Mouse (Mus musculus) forebrain, embryonic 12.5 days (tissue): Measurements from ENCODE around the gene Des. TPM values are rescaled to one million over a fixed set of nuclear protein-coding genes. Genes with fewer than 3 reads are reported as not detected.
A peak's percentile ranks its signal among the peaks of the same experiment; 100 is the strongest.

Experiments
- ATAC-seq: fragments of 200-750 bp; cut with Nextera tagmentation; 2 replicates; pipeline ENCODE4 v1.8.0; 2017; ENCODE audit warnings: moderate TSS enrichment; ENCODE audit not compliant: low FRiP score
- H3K27ac ChIP-seq: fragments of 300-500 bp; sonication (generic); 2 replicates; pipeline ENCODE4 v1.5.1; 2016; ENCODE audit warnings: mild to moderate bottlenecking
- H3K27me3 ChIP-seq: fragments of 300-500 bp; sonication (generic); 2 replicates; pipeline ENCODE4 v1.6.1; 2016; ENCODE audit warnings: mild to moderate bottlenecking
- H3K36me3 ChIP-seq: fragments of 300-500 bp; sonication (generic); replicated peaks from 2 replicates; pipeline ENCODE4 v1.6.1; 2016; ENCODE audit warnings: mild to moderate bottlenecking
- H3K4me1 ChIP-seq: fragments of 300-500 bp; sonication (generic); 2 replicates; pipeline ENCODE4 v1.6.1; 2016
- H3K4me2 ChIP-seq: fragments of 300-500 bp; sonication (generic); 2 replicates; pipeline ENCODE4 v1.6.1; 2016; ENCODE audit warnings: mild to moderate bottlenecking, moderate library complexity
- H3K4me3 ChIP-seq: fragments of 300-500 bp; sonication (generic); replicated peaks from 2 replicates; pipeline ENCODE4 v1.5.1; 2016; ENCODE audit warnings: mild to moderate bottlenecking
- H3K9ac ChIP-seq: fragments of 300-500 bp; sonication (generic); 2 replicates; pipeline ENCODE4 v1.6.1; 2016; ENCODE audit warnings: mild to moderate bottlenecking
- H3K9me3 ChIP-seq: fragments of 300-500 bp; sonication (generic); 2 replicates; pipeline ENCODE4 v1.6.1; 2016
- WGBS: fragments of 180-500 bp; shearing (Covaris S2); methylation state at CpG from one replicate; pipeline ENCODE4 v1.1.7; 2016; 5-methylcytosine and 5-hydroxymethylcytosine counted together
- polyA plus RNA-seq: library from polyadenylated mRNA; unstranded; fragments of >200 nt; fragmentation: Nextera tagmentation; extraction: Ambion mirVana; gene quantifications from 2 replicates; pipeline ENCODE4 v1.2.1, GENCODE M21; 2016

The Des gene
- 0.74 and 0.78 TPM in 2 replicates for polyA plus RNA-seq

GRCm38 (mm10) chr1:75360112-75361031 lies at the start of gene Des:
Gene Des (plus strand): TSS chr1:75360329.
- H3K27ac ChIP-seq: no peak within 1 kb of the TSS
- peaks cover 69% of the 10 kb centered on the region for H3K27me3 ChIP-seq
- no peak for ATAC-seq
- H3K9me3 ChIP-seq: no peaks in the 10 kb centered on the region
- peak within 1 kb of the TSS; percentile 21; the same call in 1 of the 2 replicates for H3K9ac ChIP-seq
- H3K4me2 ChIP-seq: peak within 1 kb of the TSS; percentile 57
- H3K4me3 ChIP-seq: peak within 1 kb of the TSS; percentile 34
- no peaks in the 10 kb centered on the region for H3K36me3 ChIP-seq
- WGBS: 2% methylated on average over 76 of the region's 80 CpGs
- peaks cover 12% of the 10 kb centered on the region for H3K4me1 ChIP-seq

- Histone ChIP-seq H3K4me2 (no peak overlapping the region), H3K4me1 (peaks cover 9% of the 10 kb centered on the region), H3K27me3 (no peaks in the 10 kb centered on the region), H3K9ac (no peak overlapping the region), H3K9me3 (no peaks in the 10 kb centered on the region), H3K27ac (no peak overlapping the region), H3K36me3 (peaks cover 78% of the 10 kb centered on the region), H3K4me3 (no peak overlapping the region)
- no peak for ATAC-seq
- WGBS: 92% methylated on average over 6 of the region's 6 CpGs
These were observed 48.4 kb upstream of the Des start for GRCm38 (mm10) chr1:75311694-75312093.

DNA sequence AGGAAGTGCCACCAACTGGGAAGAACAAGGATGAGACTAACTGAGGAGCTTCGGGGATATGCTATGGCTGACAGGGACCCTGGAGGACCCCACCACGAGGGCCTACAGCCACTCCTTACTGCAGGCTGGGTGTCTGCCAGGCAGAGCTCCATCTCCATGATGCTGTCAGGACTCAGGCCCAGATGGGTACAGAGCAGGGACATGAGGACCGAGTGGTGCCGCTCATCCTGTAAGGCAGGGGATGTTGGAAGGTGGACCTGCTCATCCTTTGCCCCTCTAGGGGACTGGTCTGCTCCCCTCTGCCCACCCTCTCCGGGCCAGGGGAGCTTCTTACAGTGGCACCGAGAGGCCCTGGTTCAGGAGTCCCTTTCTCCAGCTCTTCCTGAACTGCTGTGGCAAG lies 45.1 kb upstream of the Des start:
- Histone ChIP-seq H3K4me3 (no peak overlapping the region), H3K4me2 (no peak overlapping the region), H3K27me3 (no peaks in the 10 kb centered on the region), H3K9ac (no peak overlapping the region), H3K4me1 (peaks cover 9% of the 10 kb centered on the region), H3K9me3 (no peaks in the 10 kb centered on the region), H3K27ac (no peak overlapping the region), H3K36me3 (peaks cover 55% of the 10 kb centered on the region)
- no peak for ATAC-seq
- WGBS: 92% methylated on average over 6 of the region's 6 CpGs

DNA sequence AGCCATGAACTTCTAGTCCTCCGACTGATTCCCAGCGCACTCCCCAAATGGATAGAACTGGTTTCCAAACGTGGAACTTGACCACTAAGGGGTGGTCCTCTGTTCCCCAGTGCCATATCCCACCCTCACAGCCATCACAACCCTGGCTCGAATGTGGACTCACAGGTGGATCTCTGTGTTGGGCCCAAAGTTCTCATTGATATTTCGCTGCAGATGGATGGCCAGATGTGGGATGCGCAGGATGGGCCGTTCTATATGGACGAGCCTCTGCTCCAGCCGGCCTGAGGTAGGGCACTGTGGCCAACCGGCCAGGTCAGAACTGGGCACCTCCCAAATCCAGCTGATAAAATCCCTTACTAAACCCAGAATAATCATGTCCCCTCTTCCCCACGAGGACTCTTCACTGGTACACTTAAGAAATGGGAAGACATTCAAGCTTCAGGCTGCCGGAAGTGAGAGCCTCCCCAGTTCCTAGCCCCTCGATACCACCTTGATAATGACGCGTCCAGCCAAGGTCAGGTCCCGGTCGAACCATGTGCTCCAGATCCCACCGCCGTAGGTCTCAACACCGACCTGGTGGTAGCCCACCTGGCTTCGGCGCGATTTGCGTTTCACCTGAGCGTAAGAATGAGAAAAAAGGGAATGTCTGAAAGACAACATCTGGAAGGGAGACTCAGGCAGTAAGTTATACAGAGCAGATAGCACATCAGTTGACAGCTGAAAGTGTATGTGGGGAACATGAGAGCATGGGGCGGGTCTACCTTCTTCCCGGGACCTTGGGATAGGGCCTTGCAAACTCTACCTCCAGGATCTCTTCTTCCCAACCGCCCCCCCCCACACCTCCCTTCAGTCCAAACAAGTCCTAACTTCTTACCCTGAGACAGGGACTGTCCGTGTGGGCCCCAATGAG lies 44.4 kb upstream of the Des start:
- no peak for ATAC-seq
- peak overlapping the region; percentile 68 for H3K9ac ChIP-seq
- H3K4me2 ChIP-seq: peak overlapping the region; percentile 78
- no peaks in the 10 kb centered on the region for H3K9me3 ChIP-seq
- H3K27ac ChIP-seq: no peak overlapping the region; the same call in 1 of the 2 replicates
- peak overlapping the region; percentile 67 for H3K4me3 ChIP-seq
- 87% methylated on average over 29 of the region's 29 CpGs for WGBS
- H3K4me1 ChIP-seq: peaks cover 9% of the 10 kb centered on the region
- H3K27me3 ChIP-seq: no peaks in the 10 kb centered on the region
- peaks cover 48% of the 10 kb centered on the region for H3K36me3 ChIP-seq

- ATAC-seq: peak; percentile 43
- peak overlapping the region; percentile 89 for H3K27ac ChIP-seq
- H3K36me3 ChIP-seq: peaks cover 36% of the 10 kb centered on the region
- H3K9me3 ChIP-seq: no peaks in the 10 kb centered on the region
- peaks cover 9% of the 10 kb centered on the region for H3K4me1 ChIP-seq
- no peaks in the 10 kb centered on the region for H3K27me3 ChIP-seq
- WGBS: 1% methylated on average over 20 of the region's 20 CpGs
- H3K4me2 ChIP-seq: peak overlapping the region; percentile 78
- peak overlapping the region; percentile 67 for H3K4me3 ChIP-seq
- peak overlapping the region; percentile 68 for H3K9ac ChIP-seq
These were observed 43.3 kb upstream of the Des start for GRCm38 (mm10) chr1:75316861-75317240.

GRCm38 (mm10) chr1:75317241-75318201 lies 42.6 kb upstream of the Des start, which contains the start of gene Dnpep:
Gene Dnpep (minus strand): TSS chr1:75317990.
- Histone ChIP-seq H3K27ac (peak within 1 kb of the TSS; percentile 89), H3K4me1 (peaks cover 9% of the 10 kb centered on the region), H3K27me3 (no peaks in the 10 kb centered on the region), H3K4me2 (peak within 1 kb of the TSS; percentile 78), H3K4me3 (peak within 1 kb of the TSS; percentile 67), H3K9ac (peak within 1 kb of the TSS; percentile 68), H3K36me3 (peaks cover 30% of the 10 kb centered on the region), H3K9me3 (no peaks in the 10 kb centered on the region)
- WGBS: under 1% methylated on average over 88 of the region's 92 CpGs
- ATAC-seq: peak; percentile 98

DNA sequence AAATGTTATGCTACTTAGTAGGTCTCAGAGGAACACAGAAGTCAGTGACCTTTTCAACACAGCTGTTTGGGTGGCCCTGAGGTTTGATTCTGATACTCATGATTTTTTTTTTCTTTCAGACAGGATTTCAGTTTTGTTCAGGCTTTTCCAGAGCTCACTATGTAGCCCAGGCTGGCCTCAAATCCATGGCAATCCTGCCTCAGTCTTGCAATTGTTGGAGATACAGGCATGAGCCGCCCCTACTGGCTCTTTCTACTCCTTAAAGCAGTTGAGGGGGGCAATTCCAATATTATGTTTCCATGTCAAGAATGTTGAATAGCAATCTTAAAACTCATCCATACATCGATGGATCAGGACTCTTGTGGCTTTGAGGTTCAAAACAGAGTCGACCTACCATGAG lies 41.8 kb upstream of the Des start:
- peak overlapping the region; percentile 67 for H3K4me3 ChIP-seq

GRCm38 (mm10) chr1:75318736-75319135 lies 41.4 kb upstream of the Des start:
- Histone ChIP-seq H3K4me3 (no peak overlapping the region), H3K27me3 (no peaks in the 10 kb centered on the region), H3K4me1 (peaks cover 9% of the 10 kb centered on the region), H3K4me2 (no peak overlapping the region), H3K36me3 (peaks cover 18% of the 10 kb centered on the region), H3K27ac (no peak overlapping the region), H3K9me3 (no peaks in the 10 kb centered on the region), H3K9ac (no peak overlapping the region)
- 93% methylated on average over 4 of the region's 4 CpGs for WGBS
- ATAC-seq: no peak

More for the DNA sequence above, 41.8 kb upstream of the Des start:
- Histone ChIP-seq H3K27me3 (no peaks in the 10 kb centered on the region), H3K4me2 (peak overlapping the region; percentile 32; the same call in 1 of the 2 replicates), H3K9me3 (no peaks in the 10 kb centered on the region), H3K36me3 (peaks cover 22% of the 10 kb centered on the region), H3K9ac (no peak overlapping the region; the same call in 1 of the 2 replicates), H3K4me1 (peaks cover 9% of the 10 kb centered on the region), H3K27ac (peak overlapping the region; percentile 15; the same call in 1 of the 2 replicates)
- ATAC-seq: no peak
- 79% methylated on average over 3 of the region's 3 CpGs for WGBS

- Histone ChIP-seq H3K36me3 (peaks cover 14% of the 10 kb centered on the region), H3K9me3 (no peaks in the 10 kb centered on the region), H3K4me2 (no peak overlapping the region), H3K27me3 (no peaks in the 10 kb centered on the region), H3K27ac (no peak overlapping the region), H3K9ac (no peak overlapping the region), H3K4me3 (no peak overlapping the region), H3K4me1 (peaks cover 9% of the 10 kb centered on the region)
- 92% methylated on average over 10 of the region's 10 CpGs for WGBS
- ATAC-seq: no peak
These were observed 41.0 kb upstream of the Des start for GRCm38 (mm10) chr1:75319166-75319565.

GRCm38 (mm10) chr1:75327461-75327860 lies 32.7 kb upstream of the Des start:
- no peak for ATAC-seq
- Histone ChIP-seq H3K9me3 (no peaks in the 10 kb centered on the region), H3K27me3 (no peaks in the 10 kb centered on the region), H3K27ac (no peak overlapping the region), H3K9ac (no peak overlapping the region), H3K4me2 (no peak overlapping the region), H3K36me3 (no peaks in the 10 kb centered on the region), H3K4me3 (no peak overlapping the region), H3K4me1 (no peaks in the 10 kb centered on the region)

GRCm38 (mm10) chr1:75331271-75331670 lies 28.9 kb upstream of the Des start:
- no peaks in the 10 kb centered on the region for H3K9me3 ChIP-seq
- 84% methylated on average over 1 of the region's 1 CpGs for WGBS
- no peaks in the 10 kb centered on the region for H3K27me3 ChIP-seq
- no peaks in the 10 kb centered on the region for H3K36me3 ChIP-seq
- no peak overlapping the region for H3K9ac ChIP-seq
- no peak overlapping the region for H3K4me3 ChIP-seq
- ATAC-seq: no peak
- H3K4me1 ChIP-seq: no peaks in the 10 kb centered on the region
- H3K4me2 ChIP-seq: no peak overlapping the region
- no peak overlapping the region for H3K27ac ChIP-seq
